Mouse (Mus musculus): ENCODE measurements around the gene Ptn.

Gene Ptn

GRCm38 (mm10) chr6:36815992-36816391 is 6.0 kb upstream of the Ptn start:
- no peak for DNase-seq (ENCODE audit: low read depth, low spot score)

GRCm38 (mm10) chr6:36812666-36813515 is 2.9 kb upstream of the Ptn start:
- DNase-seq (ENCODE audit: low read depth, low spot score), result no peak

DNA sequence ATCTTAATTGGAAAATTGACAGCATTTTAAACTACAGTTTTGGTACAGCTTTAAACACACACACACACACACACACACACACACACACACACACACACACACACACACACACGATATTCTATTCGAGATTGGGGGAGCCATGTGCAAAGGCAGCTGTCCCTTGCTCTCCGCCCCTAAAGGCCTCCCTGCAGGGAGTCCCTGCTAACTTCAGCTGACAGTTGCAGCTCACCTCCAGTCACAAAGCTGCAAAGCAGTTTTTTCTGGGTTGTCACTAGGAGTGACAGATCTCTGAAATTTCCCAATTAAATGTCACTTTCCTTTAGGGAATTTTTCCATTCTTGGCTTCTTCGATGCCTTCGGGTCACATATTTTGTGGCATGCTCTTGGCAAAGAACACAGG is 428 bp upstream of the Ptn start:
- no peak for DNase-seq (ENCODE audit: low read depth, low spot score)

DNA sequence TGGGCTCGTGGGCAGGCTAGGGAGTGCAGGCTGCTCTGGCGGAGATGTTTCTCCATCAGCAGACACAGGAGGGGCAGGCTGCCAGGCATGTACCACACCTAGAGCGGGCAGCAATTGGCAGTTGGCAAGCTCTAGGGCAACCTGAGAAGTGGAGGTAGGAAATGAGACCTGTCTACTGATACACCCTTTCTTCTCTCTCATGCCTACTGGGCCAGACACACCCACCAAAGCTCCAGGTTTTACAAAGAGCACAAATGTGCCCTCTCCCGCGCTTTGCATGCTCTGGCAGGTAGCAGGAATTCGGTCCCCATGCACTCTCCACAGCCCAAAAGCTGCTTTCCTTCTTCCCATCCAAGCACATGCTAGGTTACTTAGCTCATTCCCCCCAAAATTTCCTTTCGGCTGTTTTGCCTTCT is 701 bp downstream of the Ptn start:
- no peak for DNase-seq (ENCODE audit: low read depth, low spot score)

GRCm38 (mm10) chr6:36808306-36809058 is 1.5 kb downstream of the Ptn start:
- no peak for DNase-seq (ENCODE audit: low read depth, low spot score)

DNA sequence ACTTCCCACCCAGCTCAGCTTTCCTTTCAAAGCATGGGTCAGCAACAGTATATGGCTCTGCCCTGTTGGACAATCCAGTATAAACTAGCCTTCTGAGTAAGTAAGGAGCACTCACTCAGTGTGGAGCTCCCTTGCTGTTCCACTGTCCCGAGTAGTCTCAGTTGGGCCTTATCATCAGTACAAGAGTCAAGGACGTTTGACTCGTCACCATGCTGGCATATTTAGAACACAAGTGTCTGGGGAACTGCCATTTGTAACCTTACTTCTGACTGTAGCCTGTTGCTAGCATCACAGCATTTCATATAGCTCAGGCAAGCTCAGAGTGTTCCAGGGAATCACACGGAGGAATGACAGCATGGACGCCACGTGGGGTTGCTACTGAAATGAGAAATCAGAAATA is 3.1 kb downstream of the Ptn start:
- no peak for DNase-seq (ENCODE audit: low read depth, low spot score)

DNA sequence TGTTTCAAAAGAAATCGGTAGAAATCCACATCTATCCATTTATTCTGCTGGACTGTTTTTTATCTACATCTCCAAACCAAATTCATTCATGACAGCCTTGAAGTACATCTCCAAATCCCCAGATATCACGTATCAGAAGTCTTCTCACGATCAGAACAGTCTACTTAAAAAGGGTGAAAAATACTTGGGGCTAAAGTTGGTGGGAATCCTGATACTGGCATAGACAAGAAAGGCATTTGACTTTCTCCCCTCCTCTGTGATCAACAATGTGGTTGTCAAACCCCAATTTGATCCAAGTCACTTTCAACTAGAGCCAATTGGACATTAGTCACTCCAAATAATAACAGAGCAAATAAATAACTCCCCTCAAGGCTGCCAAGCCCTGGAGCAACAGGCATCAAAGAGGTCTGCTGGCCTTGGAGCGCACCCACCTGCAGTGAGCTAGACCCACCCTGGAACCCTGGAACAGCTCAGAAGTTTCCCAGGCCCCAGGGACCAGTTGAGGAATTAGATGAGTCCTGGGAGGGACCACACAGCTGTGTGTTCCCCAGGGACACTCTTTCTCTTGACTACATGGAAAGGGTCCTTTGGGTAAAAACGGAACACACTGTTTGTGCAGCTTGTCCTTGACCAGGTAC is 9.6 kb downstream of the Ptn start:
- no peak for DNase-seq (ENCODE audit: low read depth, low spot score)

GRCm38 (mm10) chr6:36797066-36797655 is 12.9 kb downstream of the Ptn start:
- no peak for DNase-seq (ENCODE audit: low read depth, low spot score)

- no peak for DNase-seq (ENCODE audit: low read depth, low spot score)
Measured at GRCm38 (mm10) chr6:36794535-36794934, 15.5 kb downstream of the Ptn start.

GRCm38 (mm10) chr6:36793775-36794174 is 16.2 kb downstream of the Ptn start:
- DNase-seq (ENCODE audit: low read depth, low spot score), result no peak

DNA sequence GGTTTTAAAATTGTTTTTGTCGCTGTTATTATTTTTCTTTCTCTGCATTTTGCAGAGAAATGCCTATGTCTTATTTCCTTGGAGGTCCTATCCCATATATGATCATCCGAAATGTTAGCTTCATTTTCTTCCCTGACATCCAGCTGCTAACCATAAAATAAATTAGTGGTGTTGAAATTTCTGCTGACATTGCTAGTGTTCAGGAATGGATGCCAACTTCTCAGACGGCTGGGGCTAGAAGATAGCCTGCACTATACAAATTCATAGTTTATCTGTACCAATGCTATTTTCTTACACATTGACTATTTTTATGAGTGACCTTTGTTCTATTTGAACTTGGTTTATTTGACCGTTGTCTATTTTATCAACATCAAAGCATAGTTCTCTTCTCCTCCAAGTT is 20.8 kb downstream of the Ptn start:
- no peak for DNase-seq (ENCODE audit: low read depth, low spot score)

DNA sequence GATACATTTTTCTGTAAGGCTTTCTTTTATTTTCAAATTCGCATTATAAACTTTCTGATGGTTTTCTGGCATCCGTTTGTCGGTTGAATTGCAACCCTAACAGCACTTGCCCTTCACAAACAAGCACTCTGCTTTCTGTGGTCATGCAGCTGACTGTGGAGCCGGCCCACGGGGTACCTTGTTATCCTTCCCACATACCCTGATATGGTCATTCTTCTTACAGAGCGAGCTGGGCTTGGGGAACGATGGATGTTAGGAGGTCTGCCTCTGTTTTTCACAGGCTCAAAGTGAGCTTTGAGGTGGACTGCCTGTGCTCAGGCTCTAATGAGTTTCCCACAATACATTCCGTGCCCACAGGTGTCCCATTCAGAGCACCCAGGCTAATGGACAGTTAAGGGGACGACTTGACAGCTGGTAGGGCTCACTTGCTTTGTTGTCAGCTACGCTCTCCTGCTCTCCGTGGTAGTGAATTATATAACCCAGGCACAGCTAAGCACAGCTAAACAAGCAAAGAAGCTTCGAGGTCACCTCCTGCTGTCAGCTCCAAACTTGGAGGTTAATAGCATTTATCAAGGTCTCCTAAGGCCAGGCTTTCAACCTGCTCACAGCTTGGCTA is 21.3 kb downstream of the Ptn start:
- no peak for DNase-seq (ENCODE audit: low read depth, low spot score)

DNA sequence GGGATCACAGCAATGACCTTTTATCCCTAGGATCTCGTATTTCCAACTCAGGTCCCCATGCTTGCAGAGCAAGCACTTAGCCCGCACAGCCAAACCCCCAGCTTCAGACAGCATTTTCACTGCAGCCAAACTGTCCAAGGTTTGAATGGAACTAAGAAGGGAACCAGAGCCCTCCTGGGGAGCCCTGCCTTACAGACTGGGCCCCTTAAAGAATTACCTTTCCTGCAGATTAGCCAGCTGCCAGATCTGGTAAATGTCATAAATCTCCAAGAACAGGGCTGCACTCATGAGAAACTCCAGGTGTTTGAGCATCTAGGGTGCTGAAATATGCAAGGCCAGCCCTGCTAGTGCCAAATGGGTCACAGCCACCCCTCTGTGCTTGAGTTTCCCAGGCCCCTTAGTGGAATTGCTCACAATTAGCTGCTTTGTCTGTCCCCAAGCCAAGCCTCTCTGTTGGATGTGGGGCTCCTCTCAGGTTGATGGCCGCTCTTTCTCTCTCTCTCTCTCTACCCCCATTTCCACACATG is 25.3 kb downstream of the Ptn start:
- no peak for DNase-seq (ENCODE audit: low read depth, low spot score)

GRCm38 (mm10) chr6:36782481-36782880 is 27.5 kb downstream of the Ptn start:
- DNase-seq (ENCODE audit: low read depth, low spot score), result no peak

- no peak for DNase-seq (ENCODE audit: low read depth, low spot score)
Measured at GRCm38 (mm10) chr6:36777567-36778337, 32.3 kb downstream of the Ptn start.

DNA sequence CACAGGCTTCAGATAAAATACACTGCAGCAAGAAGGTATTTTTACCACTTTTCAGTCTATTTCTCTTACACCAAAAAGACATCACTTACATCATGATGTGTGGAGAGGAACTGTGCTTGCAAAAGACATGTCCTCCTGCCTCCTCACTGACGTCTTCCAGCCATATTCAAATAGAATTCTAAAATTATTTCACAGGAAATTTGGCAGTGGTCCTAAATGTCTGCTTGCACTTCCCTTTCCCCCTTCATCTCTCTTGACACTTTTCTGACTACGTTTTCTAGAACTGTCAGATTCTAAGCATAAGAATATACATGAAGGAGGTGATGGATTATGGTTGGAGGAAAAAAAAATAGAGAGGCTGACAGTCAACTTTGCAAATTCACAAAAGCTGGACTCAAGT is 33.0 kb downstream of the Ptn start:
- peak; percentile 84 for DNase-seq (ENCODE audit: low read depth, low spot score)

GRCm38 (mm10) chr6:36775647-36776360 is 34.2 kb downstream of the Ptn start:
- DNase-seq (ENCODE audit: low read depth, low spot score), result no peak

DNA sequence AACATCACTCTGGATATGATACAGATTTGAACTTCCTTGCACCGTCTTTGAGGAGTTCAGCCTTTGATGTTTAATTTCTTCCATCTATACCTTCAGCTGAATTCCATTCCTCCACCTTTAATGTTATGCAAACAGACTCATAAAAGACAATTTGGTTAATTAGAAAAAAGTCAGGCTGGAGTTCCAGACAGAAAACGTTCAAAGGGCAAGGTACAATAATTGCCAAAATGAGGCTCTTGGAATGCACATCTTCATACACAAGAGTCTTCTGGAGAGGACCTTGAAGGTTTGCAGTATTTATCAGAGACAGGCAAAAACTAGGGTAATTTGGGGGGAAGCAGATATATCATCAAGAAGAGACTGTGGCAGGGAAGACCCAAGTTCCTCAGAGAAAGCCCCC is 37.5 kb downstream of the Ptn start:
- DNase-seq (ENCODE audit: low read depth, low spot score), result no peak

DNA sequence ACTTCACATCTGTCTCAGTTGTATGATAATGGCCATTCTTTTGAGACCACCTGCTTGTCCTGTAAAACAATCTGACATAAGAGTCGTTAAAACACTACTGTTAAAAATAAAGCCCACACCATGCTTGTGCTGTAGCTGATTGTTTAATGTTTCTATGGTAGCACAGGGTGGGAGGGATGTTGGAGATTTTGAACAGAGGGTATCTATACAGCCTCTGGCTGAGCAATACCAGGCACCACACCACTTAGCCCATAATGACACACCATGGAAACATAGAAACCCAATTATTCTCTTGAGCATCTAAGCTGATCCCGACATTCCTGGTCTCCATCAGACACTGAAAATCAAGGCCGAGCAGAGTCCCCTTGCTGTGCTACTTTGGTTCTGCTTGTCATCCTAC is 41.0 kb downstream of the Ptn start:
- no peak for DNase-seq (ENCODE audit: low read depth, low spot score)

DNA sequence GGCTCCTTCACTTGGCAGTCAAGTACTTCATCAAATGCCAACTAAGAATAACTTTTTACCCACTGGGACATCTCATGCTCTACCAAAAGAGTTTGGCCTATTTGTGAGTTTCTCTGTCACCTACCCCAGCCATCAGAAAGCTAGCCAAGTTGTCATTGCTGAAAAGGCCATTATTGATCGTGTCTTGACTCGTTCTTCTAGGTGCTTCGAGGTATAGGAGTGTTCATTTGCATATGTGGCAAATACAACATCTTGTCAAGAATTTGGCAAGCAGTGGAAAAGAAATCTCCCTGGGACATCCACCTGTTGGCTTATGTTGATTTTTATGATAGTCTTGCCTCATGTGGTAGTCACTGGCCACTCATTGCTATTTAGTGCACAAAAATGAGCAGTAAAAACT is 43.1 kb downstream of the Ptn start:
- no peak for DNase-seq (ENCODE audit: low read depth, low spot score)

All from telencephalon, adult 2 months (tissue).